Mouse (Mus musculus) thymus, adult 2 months (tissue): ENCODE measurements around the gene Eif2b2.

ENCODE experiments used
- CTCF ChIP-seq: fragments of 200-500 bp; IDR thresholded peaks from 2 replicates; pipeline ENCODE4 v1.5.1; 2012; ENCODE audit warnings: mild to moderate bottlenecking, control low read depth, low read length, moderate library complexity, borderline replicate concordance; ENCODE audit not compliant: control insufficient read depth, poor library complexity, insufficient read depth; ENCODE audit errors: extremely low read depth
- POLR2A ChIP-seq: fragments of 200-500 bp; IDR thresholded peaks from 2 replicates; pipeline ENCODE4 v1.6.1; 2012; ENCODE audit warnings: mild to moderate bottlenecking, low read length, control low read depth, moderate library complexity; ENCODE audit not compliant: control insufficient read depth, poor library complexity, insufficient read depth; ENCODE audit errors: extremely low read depth

DNA sequence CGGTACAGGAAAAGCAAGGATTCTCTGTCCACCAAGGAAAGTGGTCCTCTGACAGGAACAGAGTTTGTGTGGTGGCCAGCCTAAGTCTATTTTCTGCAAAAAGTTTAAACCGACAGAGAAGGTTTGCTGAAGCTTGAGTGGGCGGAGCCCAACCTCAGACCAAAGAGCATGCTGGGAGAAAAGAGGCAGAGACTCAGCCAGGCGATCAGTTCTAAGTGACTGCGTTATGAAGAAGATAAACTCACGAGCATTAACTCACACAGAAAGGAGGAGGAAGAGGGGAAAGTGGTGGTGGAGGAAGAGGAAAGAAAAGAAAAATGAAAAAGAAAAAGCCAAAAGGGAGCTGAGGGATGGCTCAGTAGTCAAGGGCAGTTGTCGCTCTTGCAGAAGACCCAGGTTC is 29.0 kb upstream of the Eif2b2 start:
- TF ChIP-seq POLR2A (no peak), CTCF (no peak)
